Mouse (Mus musculus): ENCODE measurements at regions not wholly inside any gene's neighbourhood (a gene's known extent, or its start where the extent isn't known, plus 50 kb on each side); places are given as distances from the start of the nearest gene placed in this dataset.

- in situ Hi-C loops (cut with MboI; ENCODE audit: low sequenced_read_pairs in 2 of 2, unreplicated experiment in 2 of 2): no loop called here
- Histone ChIP-seq H3K9ac (ENCODE audit: insufficient read depth, low read depth, low read length, poor library complexity, severe bottlenecking) (no peak overlapping the region), H3K4me1 (ENCODE audit: control insufficient read depth in 2 of 2, insufficient read depth in 2 of 2, low read length in 2 of 2, poor library complexity in 1 of 2) (peaks cover 0 to 3% of the 10 kb centered on the region in 2 experiments; a peak in 1 of 4 replicates), H3K36me3 (ENCODE audit: control insufficient read depth, insufficient read depth, low read length, poor library complexity, severe bottlenecking) (peaks cover 7% of the 10 kb centered on the region; the same call in 1 of the 2 replicates), H3K4me3 (ENCODE audit: insufficient read depth in 1 of 2, low read depth in 1 of 2, low read length in 2 of 2, poor library complexity in 1 of 2, severe bottlenecking in 1 of 2) (no peak overlapping the region), H3K27ac (ENCODE audit: insufficient read depth, low read depth, low read length, poor library complexity, severe bottlenecking) (no peak overlapping the region), H3K9me3 (ENCODE audit: control insufficient read depth, insufficient read depth, low read depth, low read length) (no peaks in the 10 kb centered on the region)
- TF ChIP-seq ZNF384 (IDR thresholded peaks at IDR 0.05; ENCODE audit: low read depth, low read length): no peak
- TF ChIP-seq HCFC1 (IDR thresholded peaks at IDR 0.05; ENCODE audit: borderline replicate concordance, insufficient read depth, low read length): no peak
- TF ChIP-seq ZC3H11A (IDR thresholded peaks at IDR 0.05; ENCODE audit: borderline replicate concordance, low read depth, low read length): no peak
- TF ChIP-seq MAFK (IDR thresholded peaks at IDR 0.05; ENCODE audit: insufficient read depth, low read depth, low read length): no peak
- TF ChIP-seq CHD2 (IDR thresholded peaks at IDR 0.05; ENCODE audit: low read depth, low read length): no peak
- DNase-seq (ENCODE audit: low read depth, low spot score): no peak
Measured at GRCm38 (mm10) chr15:62222201-62222600, 1299.4 kb upstream of the A1bg start.

GRCm38 (mm10) chr15:62221024-62221819 lies 1298.4 kb upstream of the A1bg start:
- Histone ChIP-seq H3K4me1 (ENCODE audit: control insufficient read depth in 2 of 2, insufficient read depth in 2 of 2, low read length in 2 of 2, poor library complexity in 1 of 2) (peaks cover 0 to 3% of the 10 kb centered on the region in 2 experiments; a peak in 1 of 4 replicates), H3K4me3 (ENCODE audit: insufficient read depth in 1 of 2, low read depth in 1 of 2, low read length in 2 of 2, poor library complexity in 1 of 2, severe bottlenecking in 1 of 2) (no peak overlapping the region), H3K36me3 (ENCODE audit: control insufficient read depth, insufficient read depth, low read length, poor library complexity, severe bottlenecking) (peaks cover 10% of the 10 kb centered on the region), H3K9ac (ENCODE audit: insufficient read depth, low read depth, low read length, poor library complexity, severe bottlenecking) (no peak overlapping the region), H3K27ac (ENCODE audit: insufficient read depth, low read depth, low read length, poor library complexity, severe bottlenecking) (no peak overlapping the region), H3K9me3 (ENCODE audit: control insufficient read depth, insufficient read depth, low read depth, low read length) (no peaks in the 10 kb centered on the region)
- DNase-seq (ENCODE audit: low read depth, low spot score): no peak
- in situ Hi-C loops (cut with MboI; ENCODE audit: low sequenced_read_pairs in 2 of 2, unreplicated experiment in 2 of 2): no loop called here
- TF ChIP-seq ZNF384 (IDR thresholded peaks at IDR 0.05; ENCODE audit: low read depth, low read length): no peak
- TF ChIP-seq MAFK (IDR thresholded peaks at IDR 0.05; ENCODE audit: insufficient read depth, low read depth, low read length): no peak
- no peak for TF ChIP-seq ZC3H11A (IDR thresholded peaks at IDR 0.05; ENCODE audit: borderline replicate concordance, low read depth, low read length)
- no peak for TF ChIP-seq HCFC1 (IDR thresholded peaks at IDR 0.05; ENCODE audit: borderline replicate concordance, insufficient read depth, low read length)
- no peak for TF ChIP-seq CHD2 (IDR thresholded peaks at IDR 0.05; ENCODE audit: low read depth, low read length)

- H3K9me3 ChIP-seq (ENCODE audit: control insufficient read depth, insufficient read depth, low read depth, low read length): no peaks in the 10 kb centered on the region
- H3K4me1 ChIP-seq (ENCODE audit: control insufficient read depth in 2 of 2, insufficient read depth in 2 of 2, low read length in 2 of 2, poor library complexity in 1 of 2): peaks cover 0 to 3% of the 10 kb centered on the region in 2 experiments; a peak in 1 of 4 replicates
- no peak overlapping the region for H3K9ac ChIP-seq (ENCODE audit: insufficient read depth, low read depth, low read length, poor library complexity, severe bottlenecking)
- DNase-seq (ENCODE audit: low read depth, low spot score): no peak
- no peak overlapping the region for H3K4me3 ChIP-seq (ENCODE audit: insufficient read depth in 1 of 2, low read depth in 1 of 2, low read length in 2 of 2, poor library complexity in 1 of 2, severe bottlenecking in 1 of 2)
- TF ChIP-seq ZNF384 (IDR thresholded peaks at IDR 0.05; ENCODE audit: low read depth, low read length) (no peak), ZC3H11A (IDR thresholded peaks at IDR 0.05; ENCODE audit: borderline replicate concordance, low read depth, low read length) (no peak), MAFK (IDR thresholded peaks at IDR 0.05; ENCODE audit: insufficient read depth, low read depth, low read length) (no peak), CHD2 (IDR thresholded peaks at IDR 0.05; ENCODE audit: low read depth, low read length) (no peak), HCFC1 (IDR thresholded peaks at IDR 0.05; ENCODE audit: borderline replicate concordance, insufficient read depth, low read length) (no peak)
- in situ Hi-C loops (cut with MboI; ENCODE audit: low sequenced_read_pairs in 2 of 2, unreplicated experiment in 2 of 2): no loop called here
- H3K27ac ChIP-seq (ENCODE audit: insufficient read depth, low read depth, low read length, poor library complexity, severe bottlenecking): no peak overlapping the region
- peaks cover 10% of the 10 kb centered on the region for H3K36me3 ChIP-seq (ENCODE audit: control insufficient read depth, insufficient read depth, low read length, poor library complexity, severe bottlenecking)
Measured at GRCm38 (mm10) chr15:62220620-62221019, 1297.8 kb upstream of the A1bg start.

GRCm38 (mm10) chr15:62219934-62220540 lies 1297.2 kb upstream of the A1bg start:
- in situ Hi-C loops (cut with MboI; ENCODE audit: low sequenced_read_pairs in 2 of 2, unreplicated experiment in 2 of 2): no loop called here
- H3K9ac ChIP-seq (ENCODE audit: insufficient read depth, low read depth, low read length, poor library complexity, severe bottlenecking): no peak overlapping the region

More at GRCm38 (mm10) chr15:62219934-62220540, 1297.2 kb upstream of the A1bg start:
- H3K4me1 ChIP-seq (ENCODE audit: control insufficient read depth in 2 of 2, insufficient read depth in 2 of 2, low read length in 2 of 2, poor library complexity in 1 of 2): peaks cover 0 to 3% of the 10 kb centered on the region in 2 experiments; a peak in 1 of 4 replicates
- TF ChIP-seq ZC3H11A (IDR thresholded peaks at IDR 0.05; ENCODE audit: borderline replicate concordance, low read depth, low read length) (no peak), HCFC1 (IDR thresholded peaks at IDR 0.05; ENCODE audit: borderline replicate concordance, insufficient read depth, low read length) (no peak), MAFK (IDR thresholded peaks at IDR 0.05; ENCODE audit: insufficient read depth, low read depth, low read length) (no peak), ZNF384 (IDR thresholded peaks at IDR 0.05; ENCODE audit: low read depth, low read length) (no peak)
- H3K4me3 ChIP-seq (ENCODE audit: insufficient read depth in 1 of 2, low read depth in 1 of 2, low read length in 2 of 2, poor library complexity in 1 of 2, severe bottlenecking in 1 of 2): no peak overlapping the region
- no peaks in the 10 kb centered on the region for H3K9me3 ChIP-seq (ENCODE audit: control insufficient read depth, insufficient read depth, low read depth, low read length)
- peaks cover 10% of the 10 kb centered on the region for H3K36me3 ChIP-seq (ENCODE audit: control insufficient read depth, insufficient read depth, low read length, poor library complexity, severe bottlenecking)
- no peak for DNase-seq (ENCODE audit: low read depth, low spot score)
- H3K27ac ChIP-seq (ENCODE audit: insufficient read depth, low read depth, low read length, poor library complexity, severe bottlenecking): no peak overlapping the region

Data from ES-E14 (cell line).